Mouse (Mus musculus) WW6 (cell line): ENCODE results near the gene Hist2h2aa2.
A peak's percentile ranks its signal among the peaks of the same experiment; 100 is the strongest.
"Not testable (repeated sequence)": the region's sequence is repeated elsewhere in the genome, so short reads cannot be mapped to it uniquely, and the experiment has no call there.

Source experiments
- DNase-seq: peaks from one replicate; pipeline ENCODE4 v3.0.0-alpha.2; 2013; ENCODE audit warnings: low read depth, low spot score

Hist2h2aa2 gene

DNA sequence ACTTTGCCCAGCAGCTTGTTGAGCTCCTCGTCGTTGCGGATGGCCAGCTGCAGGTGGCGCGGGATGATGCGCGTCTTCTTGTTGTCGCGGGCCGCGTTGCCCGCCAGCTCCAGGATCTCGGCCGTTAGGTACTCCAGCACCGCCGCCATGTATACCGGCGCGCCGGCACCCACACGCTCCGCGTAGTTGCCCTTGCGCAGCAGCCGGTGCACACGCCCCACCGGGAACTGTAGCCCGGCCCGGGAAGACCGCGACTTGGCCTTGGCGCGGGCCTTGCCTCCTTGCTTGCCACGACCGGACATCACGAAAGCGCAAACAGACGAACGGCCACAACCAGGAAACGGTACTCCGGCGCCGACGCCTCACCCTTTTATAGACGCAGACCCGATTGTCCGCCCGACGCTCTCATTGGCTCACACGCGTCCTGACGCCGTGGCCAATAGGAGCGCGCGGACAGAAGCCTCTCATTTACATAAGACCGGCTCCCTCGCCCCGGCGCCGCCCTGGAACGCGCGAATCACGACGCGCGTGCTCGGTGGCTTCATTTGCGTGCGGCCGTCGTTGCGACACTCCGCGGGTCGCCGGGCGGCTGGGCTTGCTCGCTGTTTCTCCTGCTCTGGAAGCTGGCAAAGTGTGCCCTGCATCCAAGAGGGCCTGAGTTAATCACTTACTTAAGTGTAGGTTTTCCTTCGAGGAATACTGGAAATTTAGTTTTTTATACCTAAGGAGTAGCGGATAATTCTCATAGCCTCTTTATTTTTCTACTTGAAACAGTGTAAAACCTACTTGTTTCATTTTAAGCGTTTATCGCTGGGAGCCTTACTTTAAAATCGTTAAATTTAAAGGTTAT lies at the start of gene Hist2h2aa2:
TSS of gene Hist2h2aa2 (minus strand) at position 328 of the 850 bp plus-strand sequence.
- not testable (repeated sequence) for DNase-seq

DNA sequence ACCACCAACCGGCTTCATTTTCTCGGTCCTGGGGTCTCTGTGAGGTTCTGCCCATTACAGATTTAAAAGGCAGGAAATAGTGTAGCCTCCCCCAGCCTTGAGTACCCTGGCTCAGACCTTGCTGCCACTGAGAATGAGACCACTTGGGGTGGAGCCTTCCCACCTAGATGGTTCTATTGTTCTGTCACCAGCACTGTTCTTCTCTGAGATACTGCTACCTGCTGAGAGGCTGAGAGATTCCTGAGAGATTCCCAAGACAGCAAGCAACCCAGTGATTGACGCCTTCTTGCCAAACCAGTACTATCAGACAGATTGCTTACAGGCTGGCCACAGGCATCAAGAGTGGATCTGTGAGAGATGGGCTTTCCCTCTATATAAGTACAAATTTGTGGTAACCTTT lies 49.1 kb upstream of the Hist2h2aa2 start:
- peak; percentile 26 for DNase-seq

DNA sequence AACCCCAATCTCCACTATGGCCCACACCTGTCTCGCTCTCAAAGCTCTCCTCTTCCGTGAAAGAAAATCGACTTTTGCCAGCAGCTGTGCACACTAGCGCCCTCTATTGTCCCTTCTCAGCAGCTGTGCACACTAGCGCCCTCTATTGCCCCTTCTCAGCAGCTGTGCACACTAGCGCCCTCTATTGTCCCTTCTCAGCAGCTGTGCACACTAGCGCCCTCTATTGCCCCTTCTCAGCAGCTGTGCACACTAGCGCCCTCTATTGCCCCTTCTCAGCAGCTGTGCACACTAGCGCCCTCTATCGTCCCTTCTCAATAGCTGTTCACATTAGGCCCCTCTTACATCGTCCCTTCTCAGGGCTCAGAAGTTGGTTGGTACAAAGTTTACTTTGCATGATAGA lies 47.3 kb upstream of the Hist2h2aa2 start:
- not testable (repeated sequence) for DNase-seq

DNA sequence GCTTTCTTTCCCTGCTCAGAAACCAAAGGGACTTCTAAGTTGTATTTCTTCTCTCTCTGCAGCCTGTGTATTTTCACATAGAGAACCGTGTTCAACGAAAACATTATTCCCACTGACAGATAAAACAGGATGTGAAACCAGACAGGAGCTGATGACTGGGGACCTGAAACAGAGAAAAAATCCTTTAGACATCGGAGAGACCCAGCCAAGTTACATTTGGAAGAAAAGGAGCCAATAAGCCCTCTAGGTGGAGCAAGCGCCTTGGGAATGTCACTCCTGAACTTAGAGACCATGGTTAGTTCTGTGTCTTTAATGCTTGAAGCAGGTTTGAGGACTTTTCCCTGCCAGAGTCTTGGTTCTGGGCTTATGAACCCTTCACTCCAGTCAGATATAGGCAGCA lies 44.4 kb upstream of the Hist2h2aa2 start:
- DNase-seq, result no peak

DNA sequence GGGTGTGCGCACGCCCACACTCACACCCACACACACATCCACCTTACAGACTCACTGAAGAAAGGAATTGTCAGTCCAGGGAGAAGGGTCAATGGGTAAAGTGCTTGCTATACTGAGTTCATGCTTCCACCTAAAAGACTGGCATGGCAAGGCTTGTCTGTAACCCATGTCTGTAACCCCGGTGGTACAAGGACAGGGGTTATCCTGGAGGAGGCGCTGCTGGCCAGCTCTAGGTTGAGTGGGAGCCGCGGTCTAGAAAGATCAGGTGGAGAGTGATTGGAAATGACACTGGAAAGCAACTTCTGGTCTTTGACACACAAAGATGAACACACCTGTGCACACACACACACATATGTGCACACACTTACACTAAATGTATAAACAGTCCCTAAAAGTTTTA lies 40.6 kb upstream of the Hist2h2aa2 start:
- no peak for DNase-seq

DNA sequence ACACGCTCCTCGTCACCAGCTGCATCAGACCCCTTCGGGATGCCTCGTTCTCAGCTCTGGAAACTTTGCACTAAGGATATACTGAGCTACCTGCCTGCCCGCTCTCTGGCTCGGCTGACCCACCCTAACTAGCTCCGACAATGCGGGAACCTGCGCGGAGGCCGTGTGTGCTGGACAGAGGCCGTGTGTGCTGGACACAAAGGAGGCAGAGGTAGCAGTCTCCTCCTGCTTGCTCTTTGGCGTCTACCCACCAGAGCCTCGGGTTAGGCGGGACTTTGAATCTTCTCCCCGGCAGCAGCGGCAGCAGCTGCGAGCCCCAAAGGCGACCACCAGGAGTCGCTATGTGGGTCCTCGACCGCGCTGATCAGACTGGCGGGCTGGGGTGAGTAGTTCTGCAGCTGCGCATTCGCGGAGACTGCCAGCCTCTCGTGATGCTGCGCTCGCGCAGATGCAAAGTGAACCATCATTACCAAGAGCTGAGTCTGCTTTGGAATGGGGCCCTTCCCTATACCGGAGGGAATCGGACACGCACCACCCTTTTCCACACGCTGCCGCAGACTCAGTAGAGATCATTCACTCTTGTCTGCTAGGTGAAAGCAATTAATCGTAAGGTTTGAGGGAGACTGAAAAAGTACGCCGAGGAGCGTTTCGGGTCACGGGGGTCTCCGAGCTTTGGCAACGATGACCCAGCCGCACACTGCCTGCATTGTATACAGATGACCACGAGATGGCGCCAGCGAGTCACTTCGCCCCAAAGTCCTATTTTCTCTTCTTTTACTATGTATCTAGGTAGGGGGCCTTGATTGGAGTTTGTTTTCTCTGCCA lies 37.9 kb upstream of the Hist2h2aa2 start:
- peak; percentile 86 for DNase-seq

DNA sequence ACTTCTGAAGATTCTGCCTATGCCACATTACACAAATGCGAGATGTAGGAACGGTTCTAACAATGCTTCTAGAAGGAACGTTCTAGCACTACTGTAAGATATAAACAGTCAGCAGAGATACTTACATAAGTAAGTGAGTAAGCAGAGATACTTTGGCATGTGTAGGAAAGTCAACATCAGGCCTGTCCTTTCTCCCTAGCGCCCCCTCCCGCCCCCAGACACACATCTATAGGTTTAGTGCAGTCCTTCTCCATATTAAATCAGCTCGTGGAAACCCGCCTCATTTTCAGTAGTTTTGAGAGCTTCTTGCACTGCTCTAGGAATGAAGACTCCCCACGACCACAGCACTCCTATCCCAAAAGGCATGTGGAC lies 37.3 kb upstream of the Hist2h2aa2 start:
- DNase-seq, result no peak

DNA sequence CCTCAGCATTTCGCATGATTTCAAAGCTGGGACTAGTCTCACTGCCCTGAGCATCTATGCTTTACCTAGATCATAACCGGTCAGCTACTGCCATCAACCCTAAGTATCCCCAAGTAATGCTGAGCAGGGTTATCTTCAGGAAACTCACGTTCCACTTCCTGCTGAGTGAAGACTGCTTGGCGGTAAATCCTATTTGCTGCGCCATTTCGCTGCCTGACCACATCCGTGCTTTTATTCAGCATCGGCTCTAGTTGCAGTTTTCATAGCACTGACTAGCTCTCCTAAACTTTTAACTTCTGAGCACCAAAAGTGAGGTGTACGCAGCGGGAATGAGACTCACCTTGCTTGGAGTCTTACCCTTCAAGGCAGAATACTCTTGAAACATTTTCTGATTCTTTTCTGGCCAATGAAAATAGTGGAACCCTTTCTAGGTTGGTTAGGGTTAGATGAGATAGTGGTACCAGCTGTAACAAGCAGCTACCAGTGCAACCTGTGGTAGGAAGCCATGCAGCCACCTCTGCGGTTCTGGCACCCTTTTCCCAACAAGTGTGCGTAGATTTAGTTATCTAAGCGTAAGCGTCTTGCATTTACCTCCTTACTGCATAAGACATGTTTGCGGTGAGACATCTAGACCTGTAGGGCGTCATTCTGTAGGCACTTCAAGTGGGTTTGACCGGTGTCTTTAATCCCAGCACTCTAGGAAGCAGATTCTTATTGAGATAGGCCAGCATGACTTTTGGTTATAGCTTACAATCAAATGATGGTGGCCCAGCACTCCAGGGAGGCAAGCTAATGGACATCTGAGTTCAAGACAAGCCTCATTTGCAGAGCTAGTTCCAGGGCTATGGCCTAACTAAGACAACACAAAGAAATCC lies 33.8 kb upstream of the Hist2h2aa2 start:
- no peak for DNase-seq

DNA sequence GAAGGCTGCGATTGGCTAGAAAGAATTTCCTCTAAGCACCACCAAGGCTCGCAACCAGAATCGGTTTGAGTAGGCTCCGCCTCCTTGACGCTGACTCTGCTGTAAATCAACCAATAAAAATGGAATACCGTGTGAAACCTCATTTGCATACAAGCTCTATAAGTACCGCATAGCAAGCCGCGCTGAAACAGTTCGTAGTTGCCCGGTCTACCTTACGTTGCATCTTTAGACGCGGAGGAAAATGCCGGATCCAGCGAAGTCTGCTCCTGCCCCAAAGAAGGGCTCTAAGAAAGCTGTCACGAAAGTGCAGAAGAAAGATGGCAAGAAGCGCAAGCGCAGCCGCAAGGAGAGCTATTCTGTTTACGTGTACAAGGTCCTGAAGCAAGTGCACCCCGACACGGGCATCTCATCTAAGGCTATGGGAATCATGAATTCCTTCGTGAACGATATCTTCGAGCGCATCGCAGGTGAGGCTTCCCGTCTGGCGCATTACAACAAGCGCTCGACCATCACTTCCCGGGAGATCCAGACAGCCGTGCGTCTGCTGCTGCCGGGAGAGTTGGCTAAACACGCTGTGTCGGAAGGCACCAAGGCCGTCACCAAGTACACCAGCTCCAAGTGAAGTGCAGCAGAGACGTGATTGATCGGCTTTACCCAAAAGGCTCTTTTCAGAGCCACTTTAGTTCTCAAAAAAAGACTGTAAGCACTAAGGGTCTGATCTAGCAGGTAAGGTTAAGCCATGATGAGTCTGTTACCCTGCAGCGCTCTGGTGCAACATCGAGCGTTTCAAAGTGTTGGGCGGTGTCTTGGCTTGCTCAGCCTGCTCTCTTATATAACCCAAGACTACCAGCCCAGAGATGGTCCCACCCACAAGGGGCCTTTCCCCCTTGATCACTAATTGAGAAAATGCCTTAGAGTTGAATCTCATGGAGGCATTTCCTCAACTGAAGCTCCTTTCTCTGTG lies 29.7 kb upstream of the Hist2h2aa2 start, which contains the start of gene Hist2h2bb:
TSS of gene Hist2h2bb (plus strand) at position 242 of the 964 bp plus-strand sequence.
- DNase-seq, result peak; percentile 93

DNA sequence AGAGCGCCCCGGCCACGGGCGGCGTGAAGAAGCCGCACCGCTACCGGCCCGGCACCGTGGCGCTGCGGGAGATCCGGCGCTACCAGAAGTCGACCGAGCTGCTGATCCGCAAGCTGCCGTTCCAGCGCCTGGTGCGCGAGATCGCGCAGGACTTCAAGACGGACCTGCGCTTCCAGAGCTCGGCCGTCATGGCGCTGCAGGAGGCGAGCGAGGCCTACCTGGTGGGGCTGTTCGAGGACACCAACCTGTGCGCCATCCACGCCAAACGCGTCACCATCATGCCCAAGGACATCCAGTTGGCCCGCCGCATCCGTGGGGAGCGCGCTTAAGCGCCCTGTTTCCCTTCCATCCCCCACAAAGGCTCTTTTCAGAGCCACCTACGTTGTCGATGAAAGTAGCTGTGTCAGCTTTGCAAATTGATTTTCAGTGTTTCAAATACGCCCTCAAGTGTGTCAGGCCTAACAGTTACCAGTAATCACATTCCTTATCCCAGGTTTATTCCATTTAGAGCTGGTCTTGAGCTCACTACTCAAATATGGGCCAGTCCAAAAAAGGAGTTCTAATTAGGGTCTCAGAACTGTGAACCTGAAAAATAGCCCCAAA lies 28.8 kb upstream of the Hist2h2aa2 start:
- peak; percentile 36 for DNase-seq

DNA sequence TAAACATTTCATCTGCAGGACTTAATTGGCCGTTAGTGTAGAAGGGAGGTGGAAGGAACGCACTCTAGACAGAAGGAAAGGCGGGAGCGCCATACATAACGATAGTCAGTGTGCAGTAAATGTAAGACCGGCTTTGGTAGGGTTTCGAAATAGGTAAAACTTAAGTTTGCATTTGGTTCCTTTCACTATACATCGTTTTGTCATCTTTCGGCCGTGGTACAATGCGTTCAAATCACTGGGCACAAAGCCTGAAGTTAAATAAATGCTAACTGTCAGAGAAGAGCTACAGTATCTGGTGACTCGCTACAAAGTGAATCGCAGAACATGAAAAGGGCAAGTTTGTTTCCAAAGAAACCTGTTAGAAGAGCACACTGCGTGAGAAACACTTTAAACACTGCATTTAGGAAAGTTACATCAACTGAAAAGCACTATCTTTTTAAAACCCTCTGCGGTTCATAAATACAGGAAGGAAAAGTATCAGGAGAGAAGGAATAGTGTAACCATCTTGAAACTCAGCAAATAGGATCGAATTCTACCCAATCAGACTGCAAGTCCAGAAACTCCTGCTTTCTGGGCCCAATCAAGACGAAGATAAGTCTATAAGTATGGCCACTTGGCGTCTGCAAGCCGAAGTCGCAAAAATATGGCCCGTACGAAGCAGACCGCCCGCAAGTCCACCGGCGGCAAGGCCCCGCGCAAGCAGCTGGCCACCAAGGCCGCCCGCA lies 28.1 kb upstream of the Hist2h2aa2 start, which contains the start of gene Hist2h3b:
TSS of gene Hist2h3b (plus strand) at position 604 of the 725 bp plus-strand sequence.
- peak; percentile 62 for DNase-seq

DNA sequence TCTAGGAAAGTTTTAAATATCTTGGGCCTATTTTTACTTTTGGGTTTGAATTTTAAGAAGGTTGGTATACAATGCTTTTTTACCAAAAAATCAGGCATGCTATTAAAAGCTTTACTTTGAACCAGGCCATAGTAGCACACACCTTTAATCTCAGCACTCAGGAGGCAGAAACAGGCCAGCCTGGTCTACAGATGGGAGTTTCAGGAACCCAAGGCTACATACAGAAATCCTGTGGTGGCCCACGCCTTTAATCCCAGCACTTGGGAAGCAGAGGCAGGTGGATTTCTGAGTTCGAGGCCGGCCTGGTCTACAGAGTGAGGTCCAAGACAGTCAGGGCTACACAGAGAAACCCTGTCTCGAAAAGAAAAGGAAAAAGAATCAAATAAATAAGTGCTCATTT lies 27.5 kb upstream of the Hist2h2aa2 start:
- no peak for DNase-seq

DNA sequence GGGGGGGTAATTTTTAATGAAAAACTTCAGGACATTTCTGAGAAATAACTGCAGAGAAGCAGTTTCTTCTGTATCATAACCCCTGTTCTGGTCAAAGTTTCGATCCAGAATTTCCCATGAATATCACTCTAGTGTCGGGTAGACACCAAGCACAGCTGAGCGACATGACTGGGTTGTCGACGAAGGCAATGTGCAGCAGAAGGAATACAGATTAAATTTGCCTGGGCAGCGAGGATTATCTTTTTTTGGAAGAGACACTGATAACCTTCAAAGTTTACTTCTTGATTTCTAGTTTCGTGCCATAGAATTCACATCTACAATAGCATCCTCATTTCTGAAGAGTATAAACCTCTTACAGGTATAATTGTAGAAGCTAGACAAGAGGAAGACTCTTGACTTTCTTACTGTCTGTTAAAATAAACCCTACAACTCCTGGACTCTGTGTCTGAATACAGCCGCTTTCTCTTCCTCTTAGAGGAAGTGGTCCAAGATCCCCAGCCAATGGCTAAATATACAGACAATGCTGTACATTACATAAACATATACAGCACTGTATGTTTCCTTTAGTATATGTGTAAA lies 26.1 kb upstream of the Hist2h2aa2 start:
- no peak for DNase-seq

DNA sequence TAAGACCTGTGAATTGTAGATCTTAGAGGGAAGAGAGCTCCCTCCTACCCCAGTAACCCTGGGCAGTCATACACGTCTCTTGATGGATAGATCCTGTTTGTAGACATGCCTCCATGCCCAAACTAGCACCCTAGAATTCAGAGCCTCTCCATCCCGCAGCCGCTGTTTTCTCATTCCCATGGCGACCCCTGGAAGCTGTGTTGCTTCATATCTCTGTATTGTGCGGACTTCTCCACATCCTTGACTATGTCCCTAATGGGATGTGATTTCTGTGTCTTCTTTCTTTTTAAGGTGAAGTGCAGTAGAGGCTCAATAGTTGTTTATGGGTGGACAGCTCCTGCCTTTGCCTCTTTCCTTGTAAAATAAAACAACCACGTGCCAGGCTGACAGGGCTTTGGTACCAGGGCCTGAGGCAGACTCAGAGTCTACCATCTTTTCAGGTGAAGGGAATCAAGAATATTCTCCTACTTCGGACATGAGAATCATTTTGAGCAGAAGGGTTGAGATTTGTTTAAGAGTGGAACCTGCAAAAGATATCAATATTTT lies 24.4 kb upstream of the Hist2h2aa2 start:
- DNase-seq, result no peak

DNA sequence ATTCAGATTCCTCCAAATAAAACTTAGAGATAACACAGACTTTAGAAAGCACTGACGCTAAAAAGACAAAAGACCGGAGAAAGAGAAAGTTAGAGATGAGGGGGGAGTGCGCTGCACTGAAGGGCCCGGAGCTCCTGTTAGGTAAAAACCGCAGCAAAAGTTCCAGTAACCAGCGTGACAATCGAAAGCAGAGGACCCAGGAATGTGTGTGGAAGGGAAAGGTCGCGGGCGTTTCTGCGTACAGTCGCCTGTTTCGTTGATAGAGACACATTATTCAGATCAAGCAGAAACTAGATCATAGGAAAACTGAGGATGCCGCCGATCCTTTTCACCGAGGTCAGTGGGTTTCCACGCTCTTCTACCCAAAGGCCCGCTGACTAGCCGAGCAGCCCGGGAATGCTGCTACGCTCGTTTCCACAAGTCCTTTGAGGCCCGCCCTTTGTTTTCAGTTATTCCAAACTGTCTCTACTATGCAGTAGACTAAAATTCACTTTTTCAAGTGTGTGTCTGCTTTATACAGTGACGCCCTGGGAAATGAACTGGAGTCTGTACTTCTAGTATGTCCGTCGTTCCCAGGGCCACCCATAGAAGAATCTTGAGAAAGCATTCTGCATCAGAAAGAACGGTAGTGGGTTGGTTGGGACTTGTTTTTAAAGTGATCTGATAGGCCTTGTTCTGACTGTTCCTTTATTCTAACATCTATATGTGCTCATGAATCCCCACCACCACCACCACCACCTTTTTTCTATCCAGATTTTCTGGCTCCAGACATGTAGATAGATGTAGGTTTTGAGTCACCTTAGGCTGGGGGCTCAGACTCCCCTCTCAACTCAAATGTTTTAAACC lies 23.7 kb upstream of the Hist2h2aa2 start:
- no peak for DNase-seq

DNA sequence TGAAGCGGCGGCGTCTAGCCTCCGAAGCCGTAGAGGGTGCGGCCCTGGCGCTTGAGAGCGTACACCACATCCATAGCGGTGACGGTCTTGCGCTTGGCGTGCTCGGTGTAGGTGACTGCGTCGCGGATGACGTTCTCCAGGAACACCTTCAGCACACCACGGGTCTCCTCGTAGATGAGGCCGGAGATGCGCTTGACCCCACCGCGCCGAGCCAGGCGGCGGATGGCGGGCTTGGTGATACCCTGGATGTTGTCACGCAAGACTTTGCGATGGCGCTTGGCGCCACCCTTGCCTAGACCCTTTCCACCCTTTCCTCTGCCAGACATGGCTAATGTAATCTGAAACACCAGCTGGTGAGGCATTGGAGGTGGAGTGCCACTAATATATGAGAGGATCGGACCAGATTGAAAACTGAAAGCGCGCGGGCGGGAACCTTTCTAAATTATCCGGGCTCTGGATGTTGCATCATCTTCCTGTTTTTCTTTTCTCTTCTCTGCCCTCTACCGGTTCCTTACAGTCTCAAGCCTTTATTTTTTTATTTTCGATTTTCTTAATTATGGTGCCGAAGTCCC lies 23.0 kb upstream of the Hist2h2aa2 start, which contains the start of gene Hist2h4:
TSS of gene Hist2h4 (minus strand) at position 333 of the 572 bp plus-strand sequence.
- peak; percentile 79 for DNase-seq

DNA sequence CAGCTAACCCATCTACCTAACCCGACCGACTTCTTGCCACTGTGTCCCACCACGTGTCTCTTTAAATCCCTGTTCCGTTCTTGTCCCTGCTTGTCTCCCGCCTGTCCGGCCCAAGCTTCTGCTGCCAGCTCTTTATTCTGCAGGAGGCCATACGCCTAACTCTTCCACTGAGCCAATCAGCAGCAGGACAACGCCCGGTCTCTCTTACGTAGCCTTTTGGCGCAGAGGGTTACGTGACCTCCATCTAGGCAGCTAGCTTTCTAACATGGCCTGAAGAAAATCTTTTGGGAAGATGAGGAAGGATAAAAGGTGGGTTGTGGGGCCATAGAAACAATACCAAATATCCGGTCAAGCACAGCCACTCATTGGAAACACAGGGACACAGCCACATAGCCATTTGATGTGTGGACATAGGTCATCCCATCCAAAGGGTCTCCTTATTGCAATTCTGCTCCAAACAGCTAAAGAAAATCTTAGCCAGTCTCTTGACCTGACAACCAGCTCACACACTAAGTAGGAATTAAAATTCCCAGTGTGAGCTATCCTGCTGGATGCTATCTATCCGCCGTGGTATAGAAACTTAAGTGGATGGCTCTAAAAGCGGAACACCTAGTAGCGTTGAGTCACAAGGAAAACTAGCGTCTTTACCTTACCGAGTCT lies 22.3 kb upstream of the Hist2h2aa2 start:
- DNase-seq, result peak; percentile 61
